Mouse (Mus musculus) heart, postnatal 0 days (tissue): ENCODE measurements around the gene Lama4.

ENCODE experiments used
- CTCF ChIP-seq: IDR thresholded peaks from 2 replicates; pipeline ENCODE4 v1.5.1; 2016; ENCODE audit warnings: antibody characterized with exemption, control low read depth, low read depth
- EP300 ChIP-seq: IDR thresholded peaks from 2 replicates; pipeline ENCODE4 v1.6.1; 2016; ENCODE audit warnings: antibody characterized with exemption, low read depth

GRCm38 (mm10) chr10:39138761-39139160 lies 173.4 kb downstream of the Lama4 start:
- no peak for TF ChIP-seq CTCF
- no peak for TF ChIP-seq EP300
